Mouse (Mus musculus) forebrain, embryonic 12.5 days (tissue): ENCODE measurements around the gene Nsf. TPM values are rescaled to one million over a fixed set of nuclear protein-coding genes. Genes with fewer than 3 reads are reported as not detected.
"Not testable (repeated sequence)": the region's sequence is repeated elsewhere in the genome, so short reads cannot be mapped to it uniquely, and the experiment has no call there.

Source experiments
- ATAC-seq: fragments of 200-750 bp; cut with Nextera tagmentation; 2 replicates; pipeline ENCODE4 v1.8.0; 2017; ENCODE audit warnings: moderate TSS enrichment; ENCODE audit not compliant: low FRiP score
- H3K27ac ChIP-seq: fragments of 300-500 bp; sonication (generic); 2 replicates; pipeline ENCODE4 v1.5.1; 2016; ENCODE audit warnings: mild to moderate bottlenecking
- H3K27me3 ChIP-seq: fragments of 300-500 bp; sonication (generic); 2 replicates; pipeline ENCODE4 v1.6.1; 2016; ENCODE audit warnings: mild to moderate bottlenecking
- H3K36me3 ChIP-seq: fragments of 300-500 bp; sonication (generic); replicated peaks from 2 replicates; pipeline ENCODE4 v1.6.1; 2016; ENCODE audit warnings: mild to moderate bottlenecking
- H3K4me1 ChIP-seq: fragments of 300-500 bp; sonication (generic); 2 replicates; pipeline ENCODE4 v1.6.1; 2016
- H3K4me2 ChIP-seq: fragments of 300-500 bp; sonication (generic); 2 replicates; pipeline ENCODE4 v1.6.1; 2016; ENCODE audit warnings: mild to moderate bottlenecking, moderate library complexity
- H3K4me3 ChIP-seq: fragments of 300-500 bp; sonication (generic); replicated peaks from 2 replicates; pipeline ENCODE4 v1.5.1; 2016; ENCODE audit warnings: mild to moderate bottlenecking
- H3K9ac ChIP-seq: fragments of 300-500 bp; sonication (generic); 2 replicates; pipeline ENCODE4 v1.6.1; 2016; ENCODE audit warnings: mild to moderate bottlenecking
- H3K9me3 ChIP-seq: fragments of 300-500 bp; sonication (generic); 2 replicates; pipeline ENCODE4 v1.6.1; 2016
- WGBS: fragments of 180-500 bp; shearing (Covaris S2); methylation state at CpG from one replicate; pipeline ENCODE4 v1.1.7; 2016; 5-methylcytosine and 5-hydroxymethylcytosine counted together
- polyA plus RNA-seq: library from polyadenylated mRNA; unstranded; fragments of >200 nt; fragmentation: Nextera tagmentation; extraction: Ambion mirVana; gene quantifications from 2 replicates; pipeline ENCODE4 v1.2.1, GENCODE M21; 2016

Gene Nsf
- polyA plus RNA-seq, 1 experiment from 2014 or later: 78.0 TPM

- WGBS: 96% methylated on average over 11 of the region's 11 CpGs
- Histone ChIP-seq H3K27ac (no peak overlapping the region), H3K36me3 (peaks cover 16% of the 10 kb centered on the region; the same call in 1 of the 2 replicates), H3K4me1 (peaks cover 21% of the 10 kb centered on the region), H3K27me3 (no peaks in the 10 kb centered on the region), H3K4me3 (no peak overlapping the region), H3K9me3 (no peaks in the 10 kb centered on the region), H3K4me2 (no peak overlapping the region), H3K9ac (no peak overlapping the region)
- no peak for ATAC-seq
Measured at GRCm38 (mm10) chr11:103887724-103888410, 66.0 kb downstream of the Nsf start.

GRCm38 (mm10) chr11:103884749-103885383, 69.0 kb downstream of the Nsf start:
- Histone ChIP-seq H3K9ac (peak overlapping the region; percentile 36; the same call in 1 of the 2 replicates), H3K36me3 (peaks cover 27% of the 10 kb centered on the region), H3K27ac (peak overlapping the region; percentile 38), H3K4me3 (no peak overlapping the region), H3K9me3 (no peaks in the 10 kb centered on the region), H3K27me3 (no peaks in the 10 kb centered on the region), H3K4me2 (peak overlapping the region; percentile 39), H3K4me1 (peaks cover 21% of the 10 kb centered on the region)
- peak; percentile 75 for ATAC-seq
- 5% methylated on average over 13 of the region's 13 CpGs for WGBS

- no peak overlapping the region for H3K27ac ChIP-seq
- no peak for ATAC-seq
- H3K4me1 ChIP-seq: peaks cover 21% of the 10 kb centered on the region
- peaks cover 28% of the 10 kb centered on the region for H3K36me3 ChIP-seq
- H3K4me2 ChIP-seq: no peak overlapping the region
- no peaks in the 10 kb centered on the region for H3K27me3 ChIP-seq
- WGBS: 90% methylated on average over 10 of the region's 10 CpGs
- no peaks in the 10 kb centered on the region for H3K9me3 ChIP-seq
- no peak overlapping the region for H3K4me3 ChIP-seq
- no peak overlapping the region for H3K9ac ChIP-seq
Measured at GRCm38 (mm10) chr11:103883793-103884192, 70.1 kb downstream of the Nsf start.

GRCm38 (mm10) chr11:103879476-103879875, 74.4 kb downstream of the Nsf start:
- WGBS: 96% methylated on average over 7 of the region's 8 CpGs
- not testable (repeated sequence) for H3K9me3 ChIP-seq, H3K27me3 ChIP-seq, H3K4me2 ChIP-seq, H3K9ac ChIP-seq, ATAC-seq, H3K4me1 ChIP-seq, H3K4me3 ChIP-seq, H3K27ac ChIP-seq
- peaks cover 28% of the 10 kb centered on the region for H3K36me3 ChIP-seq

- ATAC-seq: no peak
- 85% methylated on average over 6 of the region's 6 CpGs for WGBS
Measured at GRCm38 (mm10) chr11:103878441-103878840, 75.4 kb downstream of the Nsf start.

GRCm38 (mm10) chr11:103870352-103870751, 83.5 kb downstream of the Nsf start:
- Histone ChIP-seq H3K4me2 (no peak overlapping the region), H3K9ac (no peak overlapping the region), H3K9me3 (no peaks in the 10 kb centered on the region), H3K36me3 (peaks cover 31% of the 10 kb centered on the region), H3K27ac (no peak overlapping the region), H3K4me1 (no peaks in the 10 kb centered on the region), H3K27me3 (no peaks in the 10 kb centered on the region), H3K4me3 (no peak overlapping the region)
- no peak for ATAC-seq
- 89% methylated on average over 9 of the region's 9 CpGs for WGBS

More at GRCm38 (mm10) chr11:103878441-103878840, 75.4 kb downstream of the Nsf start:
- Histone ChIP-seq H3K4me1 (no peaks in the 10 kb centered on the region), H3K4me3 (no peak overlapping the region), H3K9me3 (no peaks in the 10 kb centered on the region), H3K4me2 (no peak overlapping the region), H3K36me3 (peaks cover 30% of the 10 kb centered on the region), H3K9ac (no peak overlapping the region), H3K27me3 (no peaks in the 10 kb centered on the region), H3K27ac (no peak overlapping the region)

GRCm38 (mm10) chr11:103867702-103868101, 86.2 kb downstream of the Nsf start:
- WGBS: 69% methylated on average over 5 of the region's 5 CpGs
- peaks cover 19% of the 10 kb centered on the region for H3K36me3 ChIP-seq

GRCm38 (mm10) chr11:103865346-103865745, 88.5 kb downstream of the Nsf start:
- Histone ChIP-seq H3K4me1 (peaks cover 1% of the 10 kb centered on the region; the same call in 1 of the 2 replicates), H3K27me3 (no peaks in the 10 kb centered on the region), H3K4me3 (no peak overlapping the region), H3K9ac (no peak overlapping the region), H3K4me2 (no peak overlapping the region), H3K9me3 (no peaks in the 10 kb centered on the region), H3K36me3 (peaks cover 23% of the 10 kb centered on the region), H3K27ac (no peak overlapping the region)
- 57% methylated on average over 7 of the region's 7 CpGs for WGBS
- no peak for ATAC-seq

More at GRCm38 (mm10) chr11:103867702-103868101, 86.2 kb downstream of the Nsf start:
- Histone ChIP-seq H3K9me3 (no peaks in the 10 kb centered on the region), H3K4me2 (no peak overlapping the region), H3K4me3 (no peak overlapping the region), H3K9ac (no peak overlapping the region), H3K4me1 (no peaks in the 10 kb centered on the region), H3K27ac (no peak overlapping the region), H3K27me3 (no peaks in the 10 kb centered on the region)
- no peak for ATAC-seq

GRCm38 (mm10) chr11:103864486-103864885, 89.4 kb downstream of the Nsf start:
- Histone ChIP-seq H3K9me3 (no peaks in the 10 kb centered on the region), H3K27me3 (no peaks in the 10 kb centered on the region), H3K36me3 (peaks cover 28% of the 10 kb centered on the region), H3K4me2 (no peak overlapping the region), H3K4me3 (no peak overlapping the region), H3K9ac (no peak overlapping the region), H3K4me1 (peaks cover 9% of the 10 kb centered on the region), H3K27ac (no peak overlapping the region)
- WGBS: 89% methylated on average over 4 of the region's 4 CpGs
- no peak for ATAC-seq

- no peaks in the 10 kb centered on the region for H3K27me3 ChIP-seq
- no peak for ATAC-seq
- H3K4me2 ChIP-seq: no peak overlapping the region
- no peak overlapping the region for H3K27ac ChIP-seq
- no peaks in the 10 kb centered on the region for H3K9me3 ChIP-seq
- peaks cover 36% of the 10 kb centered on the region for H3K36me3 ChIP-seq
- H3K4me3 ChIP-seq: no peak overlapping the region
- WGBS: 87% methylated on average over 8 of the region's 8 CpGs
- peaks cover 13% of the 10 kb centered on the region for H3K4me1 ChIP-seq
- no peak overlapping the region for H3K9ac ChIP-seq
Measured at GRCm38 (mm10) chr11:103862951-103863350, 90.9 kb downstream of the Nsf start.

- Histone ChIP-seq H3K4me3 (no peak overlapping the region), H3K27ac (0 out of 2 replicates have a peak overlapping the region, but pooled peaks have one; percentile 46), H3K9me3 (no peaks in the 10 kb centered on the region), H3K4me1 (peaks cover 16% of the 10 kb centered on the region), H3K9ac (no peak overlapping the region), H3K27me3 (no peaks in the 10 kb centered on the region), H3K4me2 (no peak overlapping the region), H3K36me3 (peaks cover 40% of the 10 kb centered on the region)
- 67% methylated on average over 4 of the region's 4 CpGs for WGBS
- no peak for ATAC-seq
Measured at GRCm38 (mm10) chr11:103859933-103860610, 93.8 kb downstream of the Nsf start.

- Histone ChIP-seq H3K27me3 (0 out of 2 replicates have a peak, but pooled peaks cover under 1% of the 10 kb centered on the region), H3K4me3 (no peak overlapping the region), H3K27ac (no peak overlapping the region), H3K36me3 (peaks cover 40% of the 10 kb centered on the region), H3K9me3 (no peaks in the 10 kb centered on the region), H3K9ac (no peak overlapping the region), H3K4me2 (no peak overlapping the region), H3K4me1 (peaks cover 23% of the 10 kb centered on the region)
- ATAC-seq: no peak
- WGBS: 63% methylated on average over 5 of the region's 5 CpGs
Measured at GRCm38 (mm10) chr11:103858760-103859159, 95.1 kb downstream of the Nsf start.
